Mouse (Mus musculus) megakaryocyte, embryonic 14.5 days (primary cell): ENCODE results near the gene Stim1. TPM values are rescaled to one million over a fixed set of nuclear protein-coding genes. Genes with fewer than 3 reads are reported as not detected.
A peak's percentile ranks its signal among the peaks of the same experiment; 100 is the strongest.

Source experiments
- H3K27me3 ChIP-seq: replicated peaks from 2 replicates; pipeline ENCODE3; 2012; ENCODE audit warnings: inconsistent platforms
- H3K36me3 ChIP-seq: replicated peaks from 2 replicates; pipeline ENCODE3; 2012; ENCODE audit warnings: low read length, inconsistent platforms, mixed read lengths
- H3K4me1 ChIP-seq: 2 replicates; pipeline ENCODE4 v1.6.1; 2012; ENCODE audit warnings: inconsistent platforms
- H3K4me3 ChIP-seq: replicated peaks from 2 replicates; pipeline ENCODE3; 2012; ENCODE audit warnings: moderate library complexity, mild to moderate bottlenecking, inconsistent platforms
- H3K9me3 ChIP-seq: 2 replicates; pipeline ENCODE4 v1.6.1; 2012; ENCODE audit warnings: inconsistent platforms
- FLI1 ChIP-seq: IDR thresholded peaks from 2 replicates; pipeline ENCODE4 v1.6.1; 2012; ENCODE audit warnings: low read length, inconsistent platforms, mixed read lengths
- GATA1 ChIP-seq: IDR thresholded peaks from 3 replicates; pipeline ENCODE4 v1.6.1; 2012; ENCODE audit warnings: mixed read lengths, low read length, inconsistent platforms, borderline replicate concordance
- polyA plus RNA-seq: library from polyadenylated mRNA; stranded (reverse); fragments of >175 nt; gene quantifications from 2 replicates; pipeline ENCODE4 v1.2.3, GENCODE M21; 2012; ENCODE audit warnings: low replicate concordance; ENCODE audit not compliant: insufficient read depth

Gene Stim1
- polyA plus RNA-seq, 1 experiment = 106 TPM

DNA sequence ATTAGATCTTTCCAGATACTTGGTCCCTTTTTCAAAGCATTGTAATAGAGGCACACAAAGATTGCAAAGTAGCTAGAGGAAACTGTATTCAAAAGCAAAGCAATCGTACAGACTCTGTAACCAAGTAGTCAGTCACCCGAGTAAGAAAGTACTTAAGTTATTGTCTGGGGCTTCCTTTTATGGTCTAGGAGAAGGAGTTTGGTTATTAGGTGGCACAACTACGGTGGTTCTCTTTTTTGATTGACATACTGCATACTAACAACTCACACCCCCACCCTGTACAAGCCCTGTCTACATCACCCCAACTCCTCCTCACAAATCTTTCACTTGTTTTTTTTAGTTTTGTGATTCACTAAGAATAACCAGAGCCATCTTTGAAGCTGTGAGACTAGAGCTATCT, 79.7 kb downstream of the Stim1 start:
- Histone ChIP-seq H3K4me3 (no peak overlapping the region), H3K36me3 (peaks cover 22% of the 10 kb centered on the region), H3K27me3 (no peaks in the 10 kb centered on the region), H3K4me1 (peaks cover 45% of the 10 kb centered on the region), H3K9me3 (no peaks in the 10 kb centered on the region)
- no peak for TF ChIP-seq GATA1
- no peak for TF ChIP-seq FLI1

DNA sequence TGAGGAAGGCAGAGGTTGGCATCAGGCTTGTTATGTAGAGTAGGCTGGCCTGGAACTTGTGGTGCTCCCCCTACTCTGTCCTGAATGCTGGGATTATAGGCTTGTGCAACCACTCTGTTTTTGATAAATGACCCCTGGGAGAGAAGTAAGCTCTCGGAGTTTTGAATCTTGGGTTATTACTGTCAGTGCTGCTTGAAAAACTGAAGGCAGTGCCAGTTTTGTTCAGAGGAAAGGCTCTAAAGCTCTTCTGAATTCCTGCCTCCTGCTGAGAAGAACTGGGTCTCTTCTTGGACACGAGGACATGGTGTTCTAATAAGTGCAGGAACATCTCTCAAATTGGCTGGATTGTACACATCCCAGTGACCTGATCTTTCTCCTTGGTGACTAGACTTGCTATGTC, 81.1 kb downstream of the Stim1 start:
- H3K9me3 ChIP-seq = no peaks in the 10 kb centered on the region
- TF ChIP-seq GATA1 = no peak
- TF ChIP-seq FLI1 = no peak
- H3K27me3 ChIP-seq = no peaks in the 10 kb centered on the region
- H3K4me1 ChIP-seq = peaks cover 47% of the 10 kb centered on the region
- peaks cover 23% of the 10 kb centered on the region for H3K36me3 ChIP-seq
- no peak overlapping the region for H3K4me3 ChIP-seq

DNA sequence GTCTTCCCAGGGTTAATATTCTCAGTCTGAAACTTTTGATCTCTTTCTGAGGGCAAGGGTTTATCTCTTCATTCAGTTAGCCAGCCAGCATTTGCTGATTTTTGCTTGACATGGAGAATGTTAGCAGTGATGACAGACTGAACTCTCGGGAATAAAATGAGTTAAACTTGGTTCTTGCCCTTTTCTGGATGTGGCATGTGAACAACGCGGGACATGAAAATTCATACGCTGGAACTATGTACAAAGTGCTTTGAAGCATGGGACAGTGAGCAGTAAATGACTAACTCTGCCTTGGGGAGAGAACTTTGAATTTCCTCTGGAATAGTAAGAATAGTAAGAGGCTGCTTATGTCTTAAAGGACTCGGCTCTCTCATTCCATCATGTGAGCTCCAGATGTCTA, 81.6 kb downstream of the Stim1 start:
- Histone ChIP-seq H3K36me3 (peaks cover 26% of the 10 kb centered on the region), H3K4me3 (no peak overlapping the region)
- TF ChIP-seq FLI1 (no peak), GATA1 (no peak)

DNA sequence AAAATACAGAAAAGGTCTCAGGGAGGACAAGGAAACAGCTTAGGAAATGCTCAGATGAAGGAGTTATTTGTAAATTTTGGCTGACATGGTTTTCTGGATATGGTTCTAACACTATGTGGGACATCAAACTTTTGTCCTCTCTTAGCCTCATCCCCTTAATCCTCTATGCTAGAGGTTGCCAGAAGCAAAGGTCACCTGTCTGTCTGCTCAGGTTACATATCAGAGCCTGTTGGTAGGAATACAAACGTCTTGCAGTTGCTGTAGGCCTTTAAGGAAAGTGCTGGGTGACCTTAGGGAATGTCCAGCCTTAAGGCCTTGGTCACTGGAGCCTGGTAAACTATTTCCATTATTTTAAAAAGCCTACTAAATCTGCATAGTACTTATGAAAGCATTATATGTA, 85.8 kb downstream of the Stim1 start:
- Histone ChIP-seq H3K9me3 (no peaks in the 10 kb centered on the region), H3K4me3 (no peak overlapping the region), H3K36me3 (peaks cover 56% of the 10 kb centered on the region), H3K4me1 (peaks cover 60% of the 10 kb centered on the region), H3K27me3 (no peaks in the 10 kb centered on the region)
- TF ChIP-seq GATA1 (no peak), FLI1 (no peak)

More for the DNA sequence above, 81.6 kb downstream of the Stim1 start:
- Histone ChIP-seq H3K4me1 (peaks cover 51% of the 10 kb centered on the region), H3K27me3 (no peaks in the 10 kb centered on the region), H3K9me3 (no peaks in the 10 kb centered on the region)

GRCm38 (mm10) chr7:102358124-102358523, 90.5 kb downstream of the Stim1 start:
- Histone ChIP-seq H3K4me1 (peaks cover 60% of the 10 kb centered on the region), H3K36me3 (peaks cover 76% of the 10 kb centered on the region), H3K9me3 (no peaks in the 10 kb centered on the region), H3K27me3 (no peaks in the 10 kb centered on the region), H3K4me3 (no peak overlapping the region)
- TF ChIP-seq FLI1 (no peak), GATA1 (no peak)

- no peaks in the 10 kb centered on the region for H3K27me3 ChIP-seq
- peaks cover 60% of the 10 kb centered on the region for H3K36me3 ChIP-seq
- peaks cover 55% of the 10 kb centered on the region for H3K4me1 ChIP-seq
- no peaks in the 10 kb centered on the region for H3K9me3 ChIP-seq
- H3K4me3 ChIP-seq = no peak overlapping the region
- TF ChIP-seq FLI1 = no peak
- TF ChIP-seq GATA1 = no peak
Measured at GRCm38 (mm10) chr7:102361297-102361696, 93.7 kb downstream of the Stim1 start.

DNA sequence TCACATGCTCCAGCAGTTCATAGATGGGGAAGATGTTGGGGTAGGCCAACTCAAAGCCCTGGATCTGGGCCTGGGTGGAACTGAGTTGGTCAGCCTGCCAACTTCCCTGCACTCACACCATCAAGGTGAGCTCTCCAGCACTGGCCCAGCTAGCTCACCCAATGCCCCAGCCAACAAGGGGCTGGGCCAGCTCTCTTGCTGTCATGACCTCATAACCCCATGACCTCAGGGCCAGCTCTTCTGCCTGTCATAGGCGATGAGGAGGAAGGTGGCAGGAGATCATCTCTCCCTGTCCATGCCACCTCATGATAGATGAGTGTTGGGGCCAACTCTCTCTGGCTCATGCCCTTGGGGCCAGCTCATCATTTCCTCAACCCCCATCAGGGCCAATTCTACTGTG, 96.2 kb downstream of the Stim1 start:
- H3K4me3 ChIP-seq = peak overlapping the region; percentile 12
- peaks cover 49% of the 10 kb centered on the region for H3K4me1 ChIP-seq

GRCm38 (mm10) chr7:102369661-102370060, 102.1 kb downstream of the Stim1 start:
- peak overlapping the region; percentile 14 for H3K4me3 ChIP-seq
- no peaks in the 10 kb centered on the region for H3K27me3 ChIP-seq
- peaks cover 28% of the 10 kb centered on the region for H3K36me3 ChIP-seq
- H3K9me3 ChIP-seq = 0 out of 2 replicates have a peak, but pooled peaks cover 3% of the 10 kb centered on the region
- H3K4me1 ChIP-seq = peaks cover 62% of the 10 kb centered on the region
- no peak for TF ChIP-seq FLI1
- TF ChIP-seq GATA1 = no peak

More for the DNA sequence above, 96.2 kb downstream of the Stim1 start:
- Histone ChIP-seq H3K9me3 (no peaks in the 10 kb centered on the region), H3K27me3 (no peaks in the 10 kb centered on the region), H3K36me3 (peaks cover 45% of the 10 kb centered on the region)
- TF ChIP-seq GATA1 (no peak), FLI1 (no peak)

- Histone ChIP-seq H3K4me3 (no peak overlapping the region), H3K4me1 (peaks cover 68% of the 10 kb centered on the region), H3K36me3 (peaks cover 28% of the 10 kb centered on the region), H3K27me3 (no peaks in the 10 kb centered on the region), H3K9me3 (0 out of 2 replicates have a peak, but pooled peaks cover 3% of the 10 kb centered on the region)
- TF ChIP-seq FLI1 (no peak), GATA1 (no peak)
Measured at GRCm38 (mm10) chr7:102370526-102370925, 102.9 kb downstream of the Stim1 start.

GRCm38 (mm10) chr7:102373382-102374072, 105.9 kb downstream of the Stim1 start:
- no peak for TF ChIP-seq GATA1
- no peak for TF ChIP-seq FLI1
- no peak overlapping the region for H3K4me3 ChIP-seq
- 0 out of 2 replicates have a peak, but pooled peaks cover 3% of the 10 kb centered on the region for H3K9me3 ChIP-seq
- peaks cover 56% of the 10 kb centered on the region for H3K4me1 ChIP-seq
- no peaks in the 10 kb centered on the region for H3K27me3 ChIP-seq
- H3K36me3 ChIP-seq = peaks cover 41% of the 10 kb centered on the region
